Mouse (Mus musculus): ENCODE data around the gene Olfr591. TPM values are rescaled to one million over a fixed set of nuclear protein-coding genes. Genes with fewer than 3 reads are reported as not detected.
"Not testable (repeated sequence)": the region's sequence is repeated elsewhere in the genome, so short reads cannot be mapped to it uniquely, and the experiment has no call there.

The Olfr591 gene
- total RNA-seq (2021), result not detected

GRCm38 (mm10) chr7:103178240-103178639 lies at the start of gene Olfr591:
TSS of gene Olfr591 (minus strand) at chr7:103178340.
- DNase-seq, result no peak
- intact Hi-C loops (cut with DNase I), result no loop called here

GRCm38 (mm10) chr7:103216696-103217095 lies 38.6 kb upstream of the Olfr591 start, which contains the start of gene Olfr594:
TSS of gene Olfr594 (plus strand) at chr7:103216996.
- no peak for DNase-seq
- intact Hi-C loops (cut with DNase I), result no loop called here

GRCm38 (mm10) chr7:103212050-103212449 lies 33.9 kb upstream of the Olfr591 start:
- DNase-seq, result not testable (repeated sequence)

DNA sequence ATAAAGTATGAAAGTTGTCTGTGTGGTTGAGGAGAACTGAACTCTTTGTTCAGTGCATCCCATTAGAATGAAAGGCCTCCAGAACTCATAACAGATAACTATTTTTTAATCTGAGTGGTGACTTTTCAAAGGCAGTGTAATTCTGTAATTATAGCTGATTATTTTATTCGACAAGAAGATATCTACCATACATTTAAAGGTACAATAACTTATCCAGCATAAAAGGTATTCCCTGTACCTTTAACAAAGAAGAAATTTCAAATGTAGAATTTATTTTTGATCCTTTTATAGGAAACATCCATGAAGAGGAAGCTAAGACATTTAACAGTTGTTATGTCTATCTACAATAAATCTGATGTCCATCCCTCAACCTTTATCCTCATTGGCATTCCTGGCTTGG lies 33.4 kb upstream of the Olfr591 start, which contains the start of gene Olfr593:
TSS of gene Olfr593 (plus strand) at position 301 of the 400 bp plus-strand sequence.
- DNase-seq, result no peak
- intact Hi-C loops (cut with DNase I), result no loop called here

More at GRCm38 (mm10) chr7:103212050-103212449, 33.9 kb upstream of the Olfr591 start:
- intact Hi-C loops (cut with DNase I), result not testable (repeated sequence)

DNA sequence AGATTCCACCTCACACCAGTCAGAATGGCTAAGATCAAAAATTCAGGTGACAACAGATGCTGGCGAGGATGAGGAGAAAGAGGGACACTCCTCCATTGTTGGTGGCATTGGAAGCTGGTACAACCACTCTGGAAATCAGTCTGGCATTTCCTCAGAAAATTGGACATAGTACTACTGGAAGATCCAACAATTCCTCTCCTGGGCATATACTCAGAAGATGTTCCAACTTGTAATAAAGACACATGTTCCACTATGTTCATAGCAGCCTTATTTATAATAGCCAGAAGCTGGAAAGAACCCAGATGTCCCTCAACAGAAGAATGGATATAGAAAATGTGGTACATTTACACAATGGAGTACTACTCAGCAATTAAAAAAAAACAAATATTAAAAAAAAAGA lies 6.4 kb upstream of the Olfr591 start, which contains the start of gene Olfr592:
TSS of gene Olfr592 (plus strand) at position 301 of the 400 bp plus-strand sequence.
- DNase-seq, result not testable (repeated sequence)
- intact Hi-C loops (cut with DNase I), result loop anchor here (10.0 kb wide), 1 partner anchor 990 kb away; no protein-coding TSS in a partner anchor

DNA sequence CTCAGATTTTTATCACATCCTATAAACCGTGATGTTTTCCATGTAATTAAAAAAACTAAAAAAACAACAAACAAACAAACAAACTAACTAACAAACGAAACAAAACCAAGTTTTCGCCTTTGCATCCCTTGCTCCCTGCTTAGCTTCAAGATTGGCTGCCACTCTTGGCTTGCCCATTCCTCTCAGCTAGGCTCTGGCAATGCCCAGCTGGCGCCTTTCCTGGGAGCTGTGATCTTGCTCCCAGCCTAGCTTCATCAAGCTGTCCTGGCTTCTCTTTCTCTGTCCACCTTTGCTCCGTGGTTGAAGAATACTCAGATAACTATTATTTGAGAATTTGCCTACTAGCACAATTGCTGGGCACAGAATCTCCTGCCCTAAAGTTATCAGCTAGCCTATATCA lies 8.4 kb downstream of the Olfr591 start:
- DNase-seq, result peak; percentile 10
- intact Hi-C loops (cut with DNase I), result no loop called here

DNA sequence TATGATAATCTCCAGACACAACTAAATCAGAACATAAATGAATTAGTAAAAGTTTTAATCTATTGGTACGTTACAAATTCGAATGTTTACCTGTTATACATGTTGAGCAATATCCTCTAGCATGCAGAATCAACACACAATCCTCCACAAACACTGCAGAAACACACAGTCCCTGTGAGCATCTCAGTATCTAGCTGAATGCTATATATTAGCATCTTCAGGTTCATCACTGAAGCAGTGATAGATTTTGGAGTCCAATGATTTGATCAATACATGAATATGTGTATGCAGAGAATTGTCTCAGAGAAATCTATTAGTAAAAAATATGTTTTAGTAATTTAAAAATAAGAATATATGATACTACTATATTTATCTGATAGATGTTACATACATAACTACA lies 21.9 kb downstream of the Olfr591 start, which contains the start of gene Olfr589:
TSS of gene Olfr589 (minus strand) at position 101 of the 400 bp plus-strand sequence.
- intact Hi-C loops (cut with DNase I), result no loop called here
- DNase-seq, result no peak

DNA sequence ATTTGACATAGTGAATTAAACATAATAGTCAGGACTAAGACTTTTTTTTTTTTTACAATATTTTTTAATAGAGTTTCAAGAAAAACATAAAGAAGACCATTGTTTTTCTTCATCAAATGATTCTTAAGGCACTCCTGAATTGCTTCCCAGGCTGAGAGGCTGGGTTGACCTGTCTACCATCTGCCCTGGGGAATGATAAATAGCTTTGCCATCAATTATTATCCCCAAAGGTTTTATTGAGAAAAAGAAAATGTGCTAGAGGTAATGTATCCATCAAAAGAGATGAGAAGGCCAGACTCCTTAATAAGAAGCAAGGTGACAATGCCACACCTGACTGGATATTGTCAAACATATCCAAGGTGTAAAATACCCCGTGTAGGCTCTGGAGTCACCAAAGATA lies 37.6 kb downstream of the Olfr591 start, which contains the start of gene Olfr588-ps1:
TSS of gene Olfr588-ps1 (plus strand) at position 301 of the 400 bp plus-strand sequence.
- DNase-seq, result no peak
- intact Hi-C loops (cut with DNase I), result no loop called here

- intact Hi-C loops (cut with DNase I), result no loop called here
- DNase-seq, result no peak
Measured at GRCm38 (mm10) chr7:103125538-103125937, 52.6 kb downstream of the Olfr591 start, which contains the start of gene Olfr586. TSS of gene Olfr586 (minus strand) at chr7:103125638.

DNA sequence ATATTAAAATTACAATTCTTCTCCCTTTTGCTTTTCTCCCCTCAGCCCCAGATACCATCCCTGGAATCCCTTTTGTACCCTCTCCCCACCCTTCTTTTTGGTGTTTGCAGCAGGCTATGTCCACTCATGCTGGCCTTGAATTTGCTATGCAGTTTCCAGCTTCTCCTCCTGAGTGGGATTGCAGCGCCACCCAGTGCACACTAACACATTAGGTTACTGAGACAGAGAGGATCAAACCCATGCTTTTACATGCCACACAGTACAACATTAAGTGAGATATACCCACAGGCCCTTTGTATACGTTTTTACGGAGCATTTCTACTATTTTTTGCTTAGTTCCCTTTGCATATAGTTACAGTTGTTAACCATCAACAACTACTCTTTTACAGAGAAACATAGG lies 58.7 kb downstream of the Olfr591 start:
- DNase-seq, result no peak
- intact Hi-C loops (cut with DNase I), result no loop called here

Other genes with a start within 250 kb of the Olfr591 start
- not detected for gene Olfr573-ps1, start 235.8 kb downstream of the Olfr591 start, total RNA-seq (2021)
- not detected for gene Olfr574, start 229.9 kb downstream of the Olfr591 start, total RNA-seq (2021)
- not detected for gene Olfr575, start 219.6 kb downstream of the Olfr591 start, total RNA-seq (2021)
- not detected for gene Olfr576, start 215.7 kb downstream of the Olfr591 start, total RNA-seq (2021)
- not detected for gene Olfr577, start 202.4 kb downstream of the Olfr591 start, total RNA-seq (2021)
- not detected for gene Olfr578, start 189.0 kb downstream of the Olfr591 start, total RNA-seq (2021)
- gene Olfr582, start 140.3 kb downstream of the Olfr591 start, total RNA-seq (2021), result not detected
- gene Olfr583, start 127.0 kb downstream of the Olfr591 start, total RNA-seq (2021), result not detected
- not detected for gene Olfr584, start 96.5 kb downstream of the Olfr591 start, total RNA-seq (2021)
- gene Olfr585, start 80.6 kb downstream of the Olfr591 start, total RNA-seq (2021), result not detected
- not detected for gene Olfr586, start 52.7 kb downstream of the Olfr591 start, total RNA-seq (2021)
- not detected for gene Olfr588-ps1, start 37.5 kb downstream of the Olfr591 start, total RNA-seq (2021)
- not detected for gene Olfr589, start 22.0 kb downstream of the Olfr591 start, total RNA-seq (2021)
- gene Olfr592, start 6.5 kb upstream of the Olfr591 start, total RNA-seq (2021), result not detected
- gene Olfr593, start 33.5 kb upstream of the Olfr591 start, total RNA-seq (2021), result not detected
- gene Olfr594, start 38.7 kb upstream of the Olfr591 start, total RNA-seq (2021), result not detected
- gene Usp17ld, start 74.2 kb upstream of the Olfr591 start, total RNA-seq (2021), result not detected
- gene Olfr596, start 127.3 kb upstream of the Olfr591 start, total RNA-seq (2021), result not detected
- not detected for gene Olfr597, start 138.0 kb upstream of the Olfr591 start, total RNA-seq (2021)
- gene Olfr598, start 145.2 kb upstream of the Olfr591 start, total RNA-seq (2021), result not detected
- gene Olfr599, start 157.6 kb upstream of the Olfr591 start, total RNA-seq (2021), result not detected
- gene Olfr600, start 171.3 kb upstream of the Olfr591 start, total RNA-seq (2021), result not detected
- not detected for gene Olfr601, start 184.3 kb upstream of the Olfr591 start, total RNA-seq (2021)
- gene Olfr603, start 207.8 kb upstream of the Olfr591 start, total RNA-seq (2021), result not detected
- not detected for gene Usp17lc, start 236.7 kb upstream of the Olfr591 start, total RNA-seq (2021)

Data from left cerebral cortex, postnatal 4 days (tissue).